Mouse (Mus musculus) limb, embryonic 13.5 days (tissue): ENCODE results near the gene Taf12. TPM values are rescaled to one million over a fixed set of nuclear protein-coding genes. Genes with fewer than 3 reads are reported as not detected.
"Not testable (repeated sequence)": the region's sequence is repeated elsewhere in the genome, so short reads cannot be mapped to it uniquely, and the experiment has no call there.

ENCODE experiments used
- ATAC-seq: fragments of 200-750 bp; cut with Nextera tagmentation; 2 replicates; pipeline ENCODE4 v1.8.0; 2017; ENCODE audit warnings: low read depth, moderate number of reproducible peaks, moderate TSS enrichment; ENCODE audit not compliant: low FRiP score
- H3K27ac ChIP-seq: fragments of 300-500 bp; sonication (generic); 2 replicates; pipeline ENCODE4 v1.5.1; 2015; ENCODE audit warnings: inconsistent platforms, mild to moderate bottlenecking, moderate library complexity
- H3K27me3 ChIP-seq: fragments of 300-500 bp; sonication (generic); 2 replicates; pipeline ENCODE4 v1.6.1; 2015; ENCODE audit warnings: mild to moderate bottlenecking, inconsistent platforms
- H3K36me3 ChIP-seq: fragments of 300-500 bp; sonication (generic); 2 replicates; pipeline ENCODE4 v1.6.1; 2015; ENCODE audit warnings: inconsistent platforms, mild to moderate bottlenecking, moderate library complexity
- H3K4me1 ChIP-seq: fragments of 300-500 bp; sonication (generic); 2 replicates; pipeline ENCODE4 v1.6.1; 2015; ENCODE audit warnings: inconsistent platforms
- H3K4me2 ChIP-seq: fragments of 300-500 bp; sonication (generic); replicated peaks from 2 replicates; pipeline ENCODE4 v1.6.1; 2015; ENCODE audit warnings: inconsistent platforms, mild to moderate bottlenecking, moderate library complexity
- H3K4me3 ChIP-seq: fragments of 300-500 bp; sonication (generic); 2 replicates; pipeline ENCODE4 v1.5.1; 2015; ENCODE audit warnings: moderate library complexity, mild to moderate bottlenecking, inconsistent platforms
- H3K9ac ChIP-seq: fragments of 300-500 bp; sonication (generic); 2 replicates; pipeline ENCODE4 v1.6.1; 2015; ENCODE audit warnings: mild to moderate bottlenecking, inconsistent platforms
- H3K9me3 ChIP-seq: fragments of 300-500 bp; sonication (generic); 2 replicates; pipeline ENCODE4 v1.6.1; 2016; ENCODE audit warnings: inconsistent platforms
- WGBS: fragments of 180-500 bp; shearing (Covaris S2); methylation state at CpG from one replicate; pipeline ENCODE4 v1.1.7; 2015; 5-methylcytosine and 5-hydroxymethylcytosine counted together
- polyA plus RNA-seq: library from polyadenylated mRNA; unstranded; fragments of >200 nt; fragmentation: Nextera tagmentation; extraction: Ambion mirVana; gene quantifications from 2 replicates; pipeline ENCODE4 v1.2.1, GENCODE M21; 2015

Gene Taf12
- polyA plus RNA-seq, 1 experiment from 2014 or later, result 55.6 TPM

GRCm38 (mm10) chr4:132288840-132289239 lies 14.7 kb downstream of the Taf12 start:
- 0 out of 2 replicates have a peak overlapping the region, but pooled peaks have one; percentile 25 for H3K9ac ChIP-seq
- ATAC-seq, H3K4me2 ChIP-seq, H3K27me3 ChIP-seq, H3K4me3 ChIP-seq, H3K27ac ChIP-seq, H3K4me1 ChIP-seq, H3K9me3 ChIP-seq: not testable (repeated sequence)
- 86% methylated on average over 3 of the region's 5 CpGs for WGBS
- H3K36me3 ChIP-seq, result peaks cover 62% of the 10 kb centered on the region

DNA sequence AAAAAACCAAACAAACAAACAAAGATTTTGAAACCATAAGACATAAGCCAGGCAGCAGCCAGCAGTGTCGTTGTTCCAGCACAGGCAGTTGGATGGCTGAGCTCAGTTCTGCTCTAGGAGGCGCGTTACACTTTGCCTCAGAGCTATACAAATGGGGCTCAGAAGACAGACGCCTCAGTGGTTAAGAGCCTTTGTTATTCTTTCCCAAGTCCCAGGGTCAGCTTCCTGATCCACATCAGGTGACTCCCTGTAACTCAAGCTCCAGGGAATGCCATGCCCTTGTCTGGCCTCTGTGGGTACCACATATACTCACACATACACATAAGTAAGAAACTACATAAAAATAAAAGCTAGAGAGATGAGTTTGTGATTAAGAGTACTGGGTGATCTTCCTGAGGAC lies 16.9 kb downstream of the Taf12 start:
- no peaks in the 10 kb centered on the region for H3K4me1 ChIP-seq
- no peak overlapping the region for H3K4me2 ChIP-seq

GRCm38 (mm10) chr4:132291624-132292335 lies 17.6 kb downstream of the Taf12 start:
- Histone ChIP-seq H3K27ac (no peak overlapping the region), H3K9me3 (peaks cover 7% of the 10 kb centered on the region; the same call in 1 of the 2 replicates), H3K36me3 (peaks cover 45% of the 10 kb centered on the region), H3K27me3 (no peaks in the 10 kb centered on the region), H3K4me1 (no peaks in the 10 kb centered on the region), H3K4me2 (no peak overlapping the region), H3K9ac (no peak overlapping the region; the same call in 1 of the 2 replicates), H3K4me3 (no peak overlapping the region)
- ATAC-seq, result no peak
- WGBS, result 78% methylated on average over 12 of the region's 12 CpGs

More for the DNA sequence above, 16.9 kb downstream of the Taf12 start:
- H3K4me3 ChIP-seq, result no peak overlapping the region
- 96% methylated on average over 4 of the region's 4 CpGs for WGBS
- H3K9me3 ChIP-seq, result peaks cover 7% of the 10 kb centered on the region; the same call in 1 of the 2 replicates
- no peak for ATAC-seq
- no peaks in the 10 kb centered on the region for H3K27me3 ChIP-seq
- H3K27ac ChIP-seq, result no peak overlapping the region
- H3K36me3 ChIP-seq, result peaks cover 52% of the 10 kb centered on the region
- H3K9ac ChIP-seq, result no peak overlapping the region

- H3K27ac ChIP-seq, result no peak overlapping the region
- no peak overlapping the region for H3K4me3 ChIP-seq
- no peak for ATAC-seq
- H3K27me3 ChIP-seq, result no peaks in the 10 kb centered on the region
- H3K36me3 ChIP-seq, result peaks cover 39% of the 10 kb centered on the region
- H3K4me1 ChIP-seq, result no peaks in the 10 kb centered on the region
- 49% methylated on average over 4 of the region's 4 CpGs for WGBS
- H3K9me3 ChIP-seq, result peaks cover 7% of the 10 kb centered on the region; the same call in 1 of the 2 replicates
- H3K9ac ChIP-seq, result no peak overlapping the region
- no peak overlapping the region for H3K4me2 ChIP-seq
Measured at GRCm38 (mm10) chr4:132292988-132293387, 18.8 kb downstream of the Taf12 start.

DNA sequence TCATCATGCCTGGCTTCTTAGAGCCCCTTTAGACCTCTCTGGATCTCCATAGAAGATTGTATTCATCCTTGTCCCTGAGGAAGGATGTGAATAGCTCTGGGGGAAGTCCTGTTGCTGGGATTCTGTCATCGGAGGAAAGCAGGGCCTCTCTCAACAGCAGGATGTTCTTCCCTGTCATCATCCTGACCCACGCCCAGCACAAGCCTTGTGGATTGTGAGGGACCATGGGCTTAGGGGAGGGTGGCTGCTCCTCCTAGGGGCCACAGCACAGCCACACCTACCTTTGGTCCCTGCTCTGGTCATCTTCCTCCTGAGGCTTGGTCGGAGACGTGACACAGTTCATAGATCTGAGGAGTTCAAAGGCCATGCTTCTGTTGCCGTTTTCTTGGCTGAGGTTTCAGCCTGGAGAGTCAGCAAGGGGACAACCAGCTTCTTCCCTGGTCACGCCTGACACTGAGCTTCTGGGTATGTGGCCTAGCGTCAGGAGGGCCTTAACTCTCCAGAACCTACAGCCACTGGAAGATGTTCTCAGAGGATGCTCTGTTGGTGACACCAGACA lies 19.6 kb downstream of the Taf12 start:
- no peak overlapping the region for H3K9ac ChIP-seq
- H3K4me2 ChIP-seq, result no peak overlapping the region
- H3K9me3 ChIP-seq, result peaks cover 7% of the 10 kb centered on the region; the same call in 1 of the 2 replicates
- no peak overlapping the region for H3K27ac ChIP-seq
- no peak overlapping the region for H3K4me3 ChIP-seq
- ATAC-seq, result no peak
- peaks cover 39% of the 10 kb centered on the region for H3K36me3 ChIP-seq
- no peaks in the 10 kb centered on the region for H3K4me1 ChIP-seq
- 85% methylated on average over 7 of the region's 7 CpGs for WGBS
- H3K27me3 ChIP-seq, result no peaks in the 10 kb centered on the region

DNA sequence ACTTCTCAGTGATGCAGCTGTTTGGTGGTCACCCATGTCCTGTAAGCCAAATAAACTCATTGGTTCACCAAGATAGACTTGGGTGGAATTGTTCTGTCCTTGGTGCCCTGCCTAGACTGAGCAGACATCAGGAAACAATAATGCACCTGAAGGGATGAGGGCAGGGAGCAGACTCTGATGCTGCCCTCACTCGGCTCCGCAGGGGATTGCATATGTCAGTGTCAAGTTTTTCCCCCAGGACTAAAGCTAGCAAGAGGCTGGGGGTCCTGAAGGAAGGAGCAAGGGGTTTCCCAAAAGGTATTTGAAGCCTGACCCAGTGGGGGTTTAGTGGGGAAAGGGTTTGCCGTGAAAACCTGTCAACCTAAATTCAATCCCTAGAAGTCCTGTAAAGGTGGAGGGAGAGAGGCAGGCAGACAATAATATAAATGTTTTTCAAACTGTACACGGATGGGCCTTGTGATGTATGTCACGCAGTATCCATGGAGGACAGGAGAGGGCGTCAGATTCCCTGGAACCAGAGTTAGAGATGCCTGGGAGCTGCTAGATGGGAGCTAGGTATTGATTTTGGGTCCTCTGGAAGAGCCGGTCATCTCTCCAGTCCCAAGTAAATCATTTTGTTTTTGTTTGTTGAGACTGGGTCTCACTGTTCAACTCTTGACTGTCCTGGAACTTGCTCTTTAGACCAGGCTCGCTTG lies 21.7 kb downstream of the Taf12 start:
- Histone ChIP-seq H3K36me3 (peaks cover 29% of the 10 kb centered on the region), H3K9ac (no peak overlapping the region), H3K9me3 (peaks cover 5% of the 10 kb centered on the region; the same call in 1 of the 2 replicates), H3K4me2 (no peak overlapping the region), H3K4me1 (no peaks in the 10 kb centered on the region), H3K4me3 (no peak overlapping the region), H3K27me3 (no peaks in the 10 kb centered on the region), H3K27ac (no peak overlapping the region)
- no peak for ATAC-seq
- 41% methylated on average over 8 of the region's 8 CpGs for WGBS

DNA sequence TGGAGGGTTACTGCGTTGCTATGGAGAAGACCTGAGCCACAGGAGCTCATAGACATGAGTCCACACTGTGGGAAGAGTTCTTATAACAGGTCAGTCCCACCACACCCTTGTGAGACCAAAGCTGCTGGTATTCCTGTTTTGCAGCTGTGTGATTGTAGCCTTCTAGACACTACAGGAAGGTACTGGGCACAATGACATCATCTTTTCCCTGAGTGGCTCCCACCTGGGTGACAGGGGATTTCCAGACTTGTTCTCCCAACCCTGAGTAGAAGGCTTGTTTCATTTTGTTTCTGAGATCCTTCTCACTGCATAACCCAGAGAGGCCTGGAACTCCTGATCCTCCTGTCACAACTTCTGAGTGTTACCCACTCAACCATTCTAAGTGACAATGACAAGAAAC lies 25.7 kb downstream of the Taf12 start:
- no peak overlapping the region for H3K4me3 ChIP-seq
- H3K4me2 ChIP-seq, result no peak overlapping the region
- WGBS, result 79% methylated on average over 1 of the region's 1 CpGs
- no peak for ATAC-seq
- no peaks in the 10 kb centered on the region for H3K36me3 ChIP-seq
- H3K4me1 ChIP-seq, result peaks cover 8% of the 10 kb centered on the region; the same call in 1 of the 2 replicates
- H3K27ac ChIP-seq, result no peak overlapping the region
- no peaks in the 10 kb centered on the region for H3K9me3 ChIP-seq
- no peak overlapping the region for H3K9ac ChIP-seq
- no peaks in the 10 kb centered on the region for H3K27me3 ChIP-seq

DNA sequence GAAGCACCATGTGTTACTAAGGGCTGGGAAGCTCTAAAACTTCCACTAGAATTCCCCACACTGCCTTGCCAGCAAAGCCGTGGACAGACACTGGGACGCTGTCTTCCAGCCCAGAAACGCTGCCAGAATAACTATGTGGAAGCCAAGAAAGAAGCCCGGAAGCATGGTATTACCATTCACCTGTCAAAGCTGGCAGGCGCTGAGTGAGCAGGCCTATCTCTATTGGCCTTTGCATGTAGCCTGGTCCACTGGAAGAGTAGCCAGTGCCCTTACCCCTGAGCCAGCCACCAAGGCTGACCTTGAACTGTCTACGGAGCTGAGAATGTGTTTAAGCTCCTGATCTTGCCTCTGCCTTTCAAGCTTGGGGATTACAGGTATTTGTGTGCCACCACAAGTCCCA lies 27.3 kb downstream of the Taf12 start:
- Histone ChIP-seq H3K27me3 (no peaks in the 10 kb centered on the region), H3K4me1 (peaks cover 8% of the 10 kb centered on the region; the same call in 1 of the 2 replicates), H3K9me3 (no peaks in the 10 kb centered on the region), H3K4me2 (no peak overlapping the region), H3K9ac (no peak overlapping the region), H3K4me3 (no peak overlapping the region), H3K36me3 (no peaks in the 10 kb centered on the region), H3K27ac (no peak overlapping the region)
- 90% methylated on average over 6 of the region's 6 CpGs for WGBS
- no peak for ATAC-seq

- H3K27me3 ChIP-seq, result no peaks in the 10 kb centered on the region
- no peaks in the 10 kb centered on the region for H3K36me3 ChIP-seq
- 61% methylated on average over 16 of the region's 16 CpGs for WGBS
- peak overlapping the region; percentile 73 for H3K4me2 ChIP-seq
- no peaks in the 10 kb centered on the region for H3K9me3 ChIP-seq
- H3K27ac ChIP-seq, result peak overlapping the region; percentile 40; the same call in 1 of the 2 replicates
- ATAC-seq, result no peak
- peak overlapping the region; percentile 50 for H3K4me3 ChIP-seq
- peaks cover 8% of the 10 kb centered on the region; the same call in 1 of the 2 replicates for H3K4me1 ChIP-seq
- H3K9ac ChIP-seq, result peak overlapping the region; percentile 72
Measured at GRCm38 (mm10) chr4:132301965-132302938, 28.1 kb downstream of the Taf12 start.

DNA sequence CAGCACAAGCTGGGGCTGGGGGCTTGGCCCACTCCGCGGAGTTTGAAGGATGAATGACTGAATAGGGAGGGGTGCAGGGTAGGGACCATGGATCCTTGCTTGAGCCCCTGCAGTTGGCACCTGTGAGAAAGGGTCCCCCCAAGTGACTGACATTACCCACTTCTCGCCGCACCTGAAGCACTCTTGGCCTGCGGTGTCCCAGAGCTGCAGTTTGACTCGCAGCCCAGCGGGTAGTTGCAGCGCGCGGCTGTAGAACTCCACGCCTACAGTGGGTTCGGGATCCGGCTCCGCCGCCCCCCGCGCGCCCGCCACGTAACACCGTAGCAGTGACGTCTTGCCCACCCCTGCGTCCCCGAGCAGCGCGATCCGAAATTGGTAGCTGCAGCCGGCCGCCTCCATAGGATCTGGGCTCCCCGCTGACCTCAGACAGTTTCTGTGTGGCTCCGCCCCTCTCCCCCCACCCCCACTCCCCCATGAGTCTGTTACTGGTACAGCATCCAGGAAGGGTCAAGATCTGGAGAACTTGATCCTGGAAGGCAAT lies 28.8 kb downstream of the Taf12 start, which contains the start of gene Rab42:
Gene Rab42 (minus strand): TSS at position 447 of the 541 bp plus-strand sequence.
- H3K27me3 ChIP-seq, result no peaks in the 10 kb centered on the region
- WGBS, result 1% methylated on average over 27 of the region's 31 CpGs
- no peaks in the 10 kb centered on the region for H3K36me3 ChIP-seq
- peak; percentile 70 for ATAC-seq
- peaks cover 8% of the 10 kb centered on the region; the same call in 1 of the 2 replicates for H3K4me1 ChIP-seq
- peak within 1 kb of the TSS; percentile 40; the same call in 1 of the 2 replicates for H3K27ac ChIP-seq
- H3K4me3 ChIP-seq, result peak within 1 kb of the TSS; percentile 50
- peak within 1 kb of the TSS; percentile 72 for H3K9ac ChIP-seq
- H3K9me3 ChIP-seq, result no peaks in the 10 kb centered on the region
- H3K4me2 ChIP-seq, result peak within 1 kb of the TSS; percentile 73

DNA sequence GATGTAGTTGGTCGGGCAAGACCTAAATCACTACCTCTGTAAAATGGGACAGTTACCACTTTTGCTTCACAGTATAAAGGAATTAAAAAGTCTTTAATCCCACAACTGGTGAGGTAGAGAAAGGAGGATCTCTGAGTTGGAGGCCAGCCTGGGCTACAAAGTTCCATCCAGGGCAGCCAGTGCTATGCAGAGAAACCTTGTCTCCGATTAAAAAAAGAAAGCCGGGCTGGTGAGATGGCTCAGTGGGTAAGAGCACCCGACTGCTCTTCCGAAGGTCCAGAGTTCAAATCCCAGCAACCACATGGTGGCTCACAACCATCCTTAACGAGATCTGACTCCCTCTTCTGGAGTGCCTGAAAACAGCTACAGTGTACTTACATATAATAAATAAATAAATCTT lies 29.3 kb downstream of the Taf12 start:
- not testable (repeated sequence) for H3K27me3 ChIP-seq, ATAC-seq, H3K27ac ChIP-seq, H3K4me1 ChIP-seq, H3K36me3 ChIP-seq, H3K9me3 ChIP-seq
- Histone ChIP-seq H3K4me2 (peak overlapping the region; percentile 73), H3K9ac (peak overlapping the region; percentile 72; the same call in 1 of the 2 replicates), H3K4me3 (peak overlapping the region; percentile 50)
- 35% methylated on average over 6 of the region's 6 CpGs for WGBS
